Mouse (Mus musculus) cortical plate, adult 2 months (tissue): ENCODE data around the gene L3mbtl3.

Experiments
- CTCF ChIP-seq: fragments of 200-500 bp; IDR thresholded peaks from 2 replicates; pipeline ENCODE4 v1.5.1; 2011; ENCODE audit warnings: mild to moderate bottlenecking, control low read depth, low read length; ENCODE audit not compliant: insufficient read depth; ENCODE audit errors: extremely low read depth
- POLR2A ChIP-seq: fragments of 200-500 bp; IDR thresholded peaks from 2 replicates; pipeline ENCODE4 v1.6.1; 2011; ENCODE audit warnings: mild to moderate bottlenecking, low read length, control low read depth; ENCODE audit not compliant: insufficient read depth; ENCODE audit errors: extremely low read depth

DNA sequence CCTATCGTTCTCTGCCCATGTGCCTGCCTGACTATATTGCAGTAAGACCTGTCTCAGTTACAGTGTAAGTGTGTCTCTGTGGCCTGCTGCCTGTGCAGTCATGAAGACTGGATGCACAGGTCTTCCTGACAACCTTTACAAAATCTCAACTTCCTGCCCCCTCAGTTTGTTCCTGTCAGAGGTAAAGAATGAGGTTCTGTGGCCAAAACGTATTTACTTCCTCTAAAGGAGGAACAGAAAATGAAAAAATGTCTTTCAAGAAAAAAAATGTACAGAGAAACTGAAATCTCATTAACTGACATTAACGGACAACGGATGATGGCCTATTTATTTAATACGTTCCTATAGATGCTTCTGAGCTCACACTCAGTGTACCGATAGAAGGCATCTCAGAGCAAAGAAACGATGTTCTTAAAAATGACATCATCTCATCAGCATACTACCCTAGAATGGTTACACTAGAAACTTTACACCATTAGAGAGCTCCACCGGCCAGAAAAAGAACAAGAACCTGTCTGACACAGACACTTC lies 11.4 kb downstream of the L3mbtl3 start:
- TF ChIP-seq CTCF (no peak), POLR2A (no peak)
